Mouse (Mus musculus) B cell, adult (primary cell): ENCODE results near the gene Casp1. TPM values are rescaled to one million over a fixed set of nuclear protein-coding genes. Genes with fewer than 3 reads are reported as not detected.

Experiments used
- total RNA-seq: library from RNA; stranded (reverse); gene quantifications from 4 replicates; pipeline ENCODE4 v1.2.4, GENCODE M21; 2023; ENCODE audit not compliant: inconsistent age

Casp1 gene
- total RNA-seq: 32.1 to 43.4 TPM (median 38.2 TPM) in 4 replicates

DNA sequence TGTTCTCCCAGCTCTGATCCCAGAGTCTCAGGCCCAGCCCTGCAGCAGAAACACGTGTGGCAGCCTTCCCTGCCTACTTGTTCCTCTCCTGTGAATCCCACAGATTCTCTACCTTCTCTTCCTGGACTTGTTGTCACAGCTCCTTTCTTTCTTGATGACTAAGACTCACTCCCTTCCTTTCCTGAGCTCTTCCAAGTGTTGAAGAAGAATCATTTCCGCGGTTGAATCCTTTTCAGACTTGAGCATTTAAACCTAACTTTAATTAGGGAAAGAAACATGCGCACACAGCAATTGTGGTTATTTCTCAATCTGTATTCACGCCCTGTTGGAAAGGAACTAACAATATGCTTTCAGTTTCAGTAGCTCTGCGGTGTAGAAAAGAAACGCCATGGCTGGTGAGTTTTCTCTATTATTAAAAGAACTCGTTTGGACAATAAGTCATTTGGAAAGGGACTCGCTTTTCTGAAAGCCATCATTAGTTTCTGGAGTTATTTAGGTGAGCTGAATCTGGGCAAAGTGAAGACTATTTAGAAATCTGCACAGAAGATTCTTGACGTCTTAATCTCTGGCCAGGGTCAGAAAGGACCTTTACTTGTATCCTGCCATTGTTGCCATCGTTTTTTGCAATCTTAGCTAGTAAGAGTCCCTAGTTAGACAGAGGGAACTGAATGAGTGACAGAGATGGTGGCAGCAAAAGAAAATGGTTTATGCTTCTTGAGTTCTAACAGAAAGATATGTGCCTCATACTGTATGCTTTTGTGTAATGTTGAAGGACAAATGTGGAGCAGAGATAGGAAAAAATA lies at the start of gene Casp1:
Gene Casp1, plus strand, starts transcription at position 189 of the 803 bp plus-strand sequence.

DNA sequence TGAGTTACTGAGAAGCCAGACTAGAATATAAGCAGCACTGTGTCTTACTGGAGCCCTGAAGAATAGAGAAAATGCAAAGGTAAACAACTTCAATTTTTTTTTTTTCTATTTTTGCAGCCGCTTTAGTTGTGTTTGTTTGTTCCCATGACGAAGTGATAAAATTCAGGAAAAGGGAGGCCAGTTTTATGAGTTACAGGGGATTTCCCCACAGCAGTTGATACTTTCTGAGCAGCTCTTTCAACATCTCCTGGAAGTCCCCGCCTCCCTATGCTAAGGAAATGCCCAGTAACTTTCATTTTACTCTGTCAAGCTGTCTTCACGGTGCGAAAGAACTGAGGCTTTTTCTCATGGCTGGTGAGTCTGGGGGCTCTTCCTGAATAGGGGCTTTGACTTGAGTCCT lies 10.2 kb downstream of the Casp1 start, which contains the start of gene Casp4:
Gene Casp4, plus strand, starts transcription at position 268 of the 400 bp plus-strand sequence.

DNA sequence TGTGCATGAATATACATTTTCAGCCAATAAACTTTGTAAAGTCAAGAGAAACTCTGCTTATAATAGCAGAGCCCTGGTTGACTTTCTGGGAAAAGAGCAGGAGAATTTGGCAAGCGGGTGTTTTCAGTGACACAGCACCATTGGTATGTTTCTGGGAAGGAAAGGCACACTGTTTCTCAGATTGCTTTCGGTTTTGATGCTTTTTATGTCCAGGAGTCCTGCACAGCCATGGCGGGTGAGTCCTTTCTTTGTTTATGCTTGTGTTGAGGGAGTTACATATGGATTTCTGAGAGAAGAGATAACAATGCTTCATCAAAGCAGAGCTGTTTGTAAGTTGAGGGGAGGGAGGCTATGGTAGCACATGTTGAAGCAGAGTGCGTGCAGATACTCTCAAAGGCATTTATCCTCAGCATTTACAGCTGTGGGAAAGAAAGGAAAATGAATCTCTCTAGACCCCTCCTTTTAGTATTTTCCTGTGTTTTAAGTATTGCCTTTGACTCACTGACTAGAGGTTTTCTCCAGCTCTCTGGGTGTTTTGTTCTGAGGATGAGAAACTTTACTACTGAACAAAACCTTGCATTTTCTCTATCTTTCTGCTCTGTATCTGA lies 47.1 kb downstream of the Casp1 start, which contains the start of gene Casp12:
Gene Casp12, plus strand, starts transcription at position 140 of the 608 bp plus-strand sequence.

Other genes starting within 250 kb of the Casp1 start
- gene Casp4, start 10.3 kb downstream of the Casp1 start, total RNA-seq: 36.2 to 48.5 TPM (median 41.5 TPM) in 4 replicates
- gene Casp12, start 46.9 kb downstream of the Casp1 start, total RNA-seq: 0.29 to 1.1 TPM (median 0.56 TPM) in 4 replicates